Mouse (Mus musculus) lung, postnatal 25 days (tissue): Measurements from ENCODE around the gene Tenm2.

ENCODE experiments used
- DNase-seq: peaks from one replicate; pipeline ENCODE4 v3.0.0; 2022; ENCODE audit warnings: low spot score

Tenm2 gene

GRCm38 (mm10) chr11:36120591-36121409 is 1115.0 kb downstream of the Tenm2 start:
- no peak for DNase-seq

- no peak for DNase-seq
These were observed 1122.4 kb downstream of the Tenm2 start for GRCm38 (mm10) chr11:36113326-36113725.

- no peak for DNase-seq
These were observed 1126.6 kb downstream of the Tenm2 start for GRCm38 (mm10) chr11:36108970-36109731.

GRCm38 (mm10) chr11:36107840-36108239 is 1127.9 kb downstream of the Tenm2 start:
- no peak for DNase-seq

- no peak for DNase-seq
These were observed 1129.1 kb downstream of the Tenm2 start for GRCm38 (mm10) chr11:36106639-36107038.

GRCm38 (mm10) chr11:36103556-36103955 is 1132.2 kb downstream of the Tenm2 start:
- DNase-seq: no peak

GRCm38 (mm10) chr11:36096219-36096618 is 1139.5 kb downstream of the Tenm2 start:
- no peak for DNase-seq

- no peak for DNase-seq
These were observed 1145.6 kb downstream of the Tenm2 start for GRCm38 (mm10) chr11:36090210-36090609.

GRCm38 (mm10) chr11:36081399-36082053 is 1154.2 kb downstream of the Tenm2 start:
- no peak for DNase-seq

GRCm38 (mm10) chr11:36080766-36081165 is 1155.0 kb downstream of the Tenm2 start:
- no peak for DNase-seq

- DNase-seq: no peak
These were observed 1157.4 kb downstream of the Tenm2 start for GRCm38 (mm10) chr11:36078391-36078790.

- no peak for DNase-seq
These were observed 1161.7 kb downstream of the Tenm2 start for GRCm38 (mm10) chr11:36074015-36074567.

- DNase-seq: no peak
These were observed 1162.5 kb downstream of the Tenm2 start for GRCm38 (mm10) chr11:36073074-36073818.

- DNase-seq: no peak
These were observed 1163.1 kb downstream of the Tenm2 start for GRCm38 (mm10) chr11:36072646-36073045.

GRCm38 (mm10) chr11:36072038-36072437 is 1163.7 kb downstream of the Tenm2 start:
- DNase-seq: no peak

GRCm38 (mm10) chr11:36059325-36059843 is 1176.4 kb downstream of the Tenm2 start:
- no peak for DNase-seq

GRCm38 (mm10) chr11:36056525-36056924 is 1179.2 kb downstream of the Tenm2 start:
- no peak for DNase-seq

- no peak for DNase-seq
These were observed 1181.4 kb downstream of the Tenm2 start for GRCm38 (mm10) chr11:36054323-36054722.

GRCm38 (mm10) chr11:36053457-36053856 is 1182.3 kb downstream of the Tenm2 start:
- no peak for DNase-seq

- no peak for DNase-seq
These were observed 1183.2 kb downstream of the Tenm2 start for GRCm38 (mm10) chr11:36052598-36052997.

GRCm38 (mm10) chr11:36052091-36052490 is 1183.7 kb downstream of the Tenm2 start:
- no peak for DNase-seq
